Comparison of ENCODE assay signal across 13 mouse cellular contexts in the genomic region with DNA sequence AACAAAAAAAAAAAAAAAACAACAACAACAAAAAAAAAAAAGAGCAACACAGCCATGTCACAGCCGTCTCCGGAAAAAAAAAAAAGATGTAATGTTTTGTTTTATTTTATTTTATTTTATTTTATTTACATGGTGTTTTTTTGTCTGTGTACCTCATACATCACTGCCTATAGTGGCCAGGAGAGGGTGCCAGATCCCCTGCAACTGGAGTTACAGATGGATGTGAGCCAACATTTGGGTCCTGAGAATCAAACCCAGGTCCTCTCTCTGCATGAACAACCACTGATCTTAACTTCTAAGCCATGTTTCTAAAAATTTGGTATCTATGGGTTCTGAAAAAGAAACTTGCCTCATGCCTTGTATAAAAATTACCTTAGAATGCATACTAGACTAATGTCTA. TPM values are rescaled to one million over a fixed set of nuclear protein-coding genes. Genes with fewer than 3 reads are reported as not detected.
DNase-seq lines count a peak whose midpoint lies in the region; ATAC-seq and TF ChIP-seq lines count a peak whose summit lies in the region.
"Had no signal": no experiment of that assay in that cellular context is flagged by ENCODE, and none has a peak within 500 bp of the region (broad histone marks: within the 10 kb centered on the region; RNA-seq: fewer than 3 reads in every experiment).

No protein-coding gene starts in this region.

- intact Hi-C loops in heart, postnatal 36 days (cut with DNase I): loop anchor here (2.0 kb wide), 1 partner anchor 27 kb away; no protein-coding TSS in a partner anchor

- peaks cover 4% of the 10 kb centered on the region; the same call in 1 of the 2 replicates for H3K4me1 ChIP-seq in heart, postnatal 0 days (ENCODE audit: control insufficient read depth, insufficient read depth)
- no peaks in the 10 kb centered on the region for H3K4me1 ChIP-seq in lung, embryonic 14.5 days (ENCODE audit: insufficient read depth)

- H3K4me2 ChIP-seq in heart, postnatal 0 days (ENCODE audit: low read depth, low read length): no peak overlapping the region
- H3K4me2 ChIP-seq in lung, embryonic 14.5 days: no peak overlapping the region

- 89% methylated on average over 2 of the region's 2 CpGs for WGBS in heart, postnatal 0 days
- 94% methylated on average over 2 of the region's 2 CpGs for WGBS in lung, embryonic 14.5 days

- no peak overlapping the region for H3K9ac ChIP-seq in heart, postnatal 0 days (replicated peaks; ENCODE audit: low read depth, low read length)
- H3K9ac ChIP-seq in lung, embryonic 14.5 days: no peak overlapping the region

- H3K27ac ChIP-seq in heart, postnatal 0 days (ENCODE audit: low read depth): no peak overlapping the region
- H3K27ac ChIP-seq in lung, embryonic 14.5 days (ENCODE audit: low read depth): no peak overlapping the region
- H3K27ac ChIP-seq: macrophage had no signal

- H3K36me3 ChIP-seq in heart, postnatal 0 days (replicated peaks; ENCODE audit: control insufficient read depth, insufficient read depth, low read length): no peaks in the 10 kb centered on the region
- no peaks in the 10 kb centered on the region for H3K36me3 ChIP-seq in lung, embryonic 14.5 days (ENCODE audit: insufficient read depth)

- no peaks in the 10 kb centered on the region for H3K9me3 ChIP-seq in heart, postnatal 0 days (replicated peaks; ENCODE audit: control insufficient read depth, low read length)
- no peaks in the 10 kb centered on the region for H3K9me3 ChIP-seq in lung, embryonic 14.5 days (ENCODE audit: low read depth, low read length)

- H3K27me3 ChIP-seq in heart, postnatal 0 days (ENCODE audit: control insufficient read depth, insufficient read depth, low read length): peaks cover 4% of the 10 kb centered on the region; the same call in 1 of the 2 replicates
- no peaks in the 10 kb centered on the region for H3K27me3 ChIP-seq in lung, embryonic 14.5 days (ENCODE audit: insufficient read depth, low read length)

- H3K4me3 ChIP-seq in heart, postnatal 0 days (ENCODE audit: low read depth, low read length): no peak overlapping the region
- H3K4me3 ChIP-seq in lung, embryonic 14.5 days (ENCODE audit: low read depth, low read length): no peak overlapping the region
- H3K4me3 ChIP-seq: myocyte had no signal

- no peak for ATAC-seq in heart, postnatal 0 days (ENCODE audit: insufficient read depth, low read depth)
- ATAC-seq in lung, embryonic 14.5 days (ENCODE audit: insufficient read depth): no peak

- TF ChIP-seq CTCF in heart, postnatal 0 days (IDR thresholded peaks at IDR 0.05; ENCODE audit: low read depth): peak; percentile 28
- peak; percentile 18; the same call in 1 of the 2 replicates for TF ChIP-seq CTCF in lung, embryonic 14.5 days (IDR thresholded peaks at IDR 0.05; ENCODE audit: low read depth)

- no peak for TF ChIP-seq EP300 in heart, postnatal 0 days (IDR thresholded peaks at IDR 0.05; ENCODE audit: low read depth)

- no peak for DNase-seq in heart, postnatal 0 days (ENCODE audit: low spot score)
- no peak for DNase-seq in heart, postnatal 36 days
- no peak for DNase-seq in lung, embryonic 14.5 days
- DNase-seq in lung, postnatal 4 days: no peak
- DNase-seq in ZHBTc4 (ENCODE audit: low read depth, low spot score) (peak; percentile 53), adipocyte (ENCODE audit: low spot score) (no peak)
- peak; percentile 67 for DNase-seq in thymus, postnatal 4 days
- DNase-seq in ovary, postnatal 14 days (ENCODE audit: low spot score): no peak
- DNase-seq: gastrocnemius, postnatal 25 days had no signal

RNA-seq across cellular contexts. Expression of a gene that starts 14.1 kb away (rescaled TPM):
- not detected in 2 replicates for total RNA-seq in heart, postnatal 0 days (2014; rRNA removed; ENCODE audit: low replicate concordance)
- polyA plus RNA-seq in heart, postnatal 0 days (2015; fragmentation: Nextera tagmentation; extraction: Ambion mirVana): 0.05 TPM in 1 of 2 replicates, not detected in the other
- total RNA-seq in heart, postnatal 36 days (2021): not detected
- polyA plus RNA-seq in lung, embryonic 14.5 days (2014; fragmentation: Nextera tagmentation; extraction: Ambion mirVana): not detected in 2 replicates
- total RNA-seq: gastrocnemius, postnatal 25 days; hematopoietic stem cell, adult 5-6 weeks had no signal
- polyA plus RNA-seq: cortical plate, adult 2 months; macrophage; myocyte had no signal

RNA-seq across cellular contexts. Expression of a gene that starts 43.5 kb away (rescaled TPM):
- total RNA-seq in heart, postnatal 0 days (2014; rRNA removed; ENCODE audit: low replicate concordance): 0.23 TPM in 1 of 2 replicates, not detected in the other
- polyA plus RNA-seq in heart, postnatal 0 days (2015; fragmentation: Nextera tagmentation; extraction: Ambion mirVana): 0.11 and 0.22 TPM in 2 replicates
- 10 to 100 TPM in 1 of 2 experiments, 1 to 10 TPM in 1; 5.4 to 10.2 TPM for total RNA-seq in heart, postnatal 36 days (2021)
- 0.18 and 0.50 TPM in 2 replicates for polyA plus RNA-seq in lung, embryonic 14.5 days (2014; fragmentation: Nextera tagmentation; extraction: Ambion mirVana)
- polyA plus RNA-seq: macrophage, myocyte had no signal

RNA-seq across cellular contexts. Expression of a gene that starts 53.1 kb away (rescaled TPM):
- 1.4 and 2.5 TPM in 2 replicates for total RNA-seq in heart, postnatal 0 days (2014; rRNA removed; ENCODE audit: low replicate concordance)
- polyA plus RNA-seq in heart, postnatal 0 days (2015; fragmentation: Nextera tagmentation; extraction: Ambion mirVana): 2.3 TPM in 2 replicates
- total RNA-seq in heart, postnatal 36 days (2021): 1 to 10 TPM; 2.5 to 3.7 TPM
- polyA plus RNA-seq in lung, embryonic 14.5 days (2014; fragmentation: Nextera tagmentation; extraction: Ambion mirVana): 6.6 and 6.9 TPM in 2 replicates

Comparison
In these comparisons a context has a peak if more than half of its experiments do, and no peak if none do; other contexts are left out.
1. DNase-seq: peak in ZHBTc4 (single experiment) and thymus, postnatal 4 days (single experiment); none in heart, postnatal 0 days (single experiment), heart, postnatal 36 days (0 of 2), lung, embryonic 14.5 days (single experiment), lung, postnatal 4 days (0 of 2), adipocyte (single experiment) and ovary, postnatal 14 days (single experiment).